Mouse (Mus musculus): Measurements from ENCODE around the gene Ints13. TPM values are rescaled to one million over a fixed set of nuclear protein-coding genes. Genes with fewer than 3 reads are reported as not detected.
"Not testable (repeated sequence)": the region's sequence is repeated elsewhere in the genome, so short reads cannot be mapped to it uniquely, and the experiment has no call there.

The Ints13 gene
- total RNA-seq (2021) = 10 to 100 TPM; 38.6 to 46.6 TPM
- long read RNA-seq, experiment 1, partial matches to known transcripts = 0 of 11 reads
- long read RNA-seq, experiment 1, other reads (novel, unspliced or antisense) = 9 of 11 reads
- long read RNA-seq, experiment 2, transcript Ints13-201 (18 exons, 3,059 nt) = major isoform, 8 of 41 reads
- long read RNA-seq, experiment 2, partial matches to known transcripts = 1 of 41 reads
- long read RNA-seq, experiment 2, other reads (novel, unspliced or antisense) = 30 of 41 reads

DNA sequence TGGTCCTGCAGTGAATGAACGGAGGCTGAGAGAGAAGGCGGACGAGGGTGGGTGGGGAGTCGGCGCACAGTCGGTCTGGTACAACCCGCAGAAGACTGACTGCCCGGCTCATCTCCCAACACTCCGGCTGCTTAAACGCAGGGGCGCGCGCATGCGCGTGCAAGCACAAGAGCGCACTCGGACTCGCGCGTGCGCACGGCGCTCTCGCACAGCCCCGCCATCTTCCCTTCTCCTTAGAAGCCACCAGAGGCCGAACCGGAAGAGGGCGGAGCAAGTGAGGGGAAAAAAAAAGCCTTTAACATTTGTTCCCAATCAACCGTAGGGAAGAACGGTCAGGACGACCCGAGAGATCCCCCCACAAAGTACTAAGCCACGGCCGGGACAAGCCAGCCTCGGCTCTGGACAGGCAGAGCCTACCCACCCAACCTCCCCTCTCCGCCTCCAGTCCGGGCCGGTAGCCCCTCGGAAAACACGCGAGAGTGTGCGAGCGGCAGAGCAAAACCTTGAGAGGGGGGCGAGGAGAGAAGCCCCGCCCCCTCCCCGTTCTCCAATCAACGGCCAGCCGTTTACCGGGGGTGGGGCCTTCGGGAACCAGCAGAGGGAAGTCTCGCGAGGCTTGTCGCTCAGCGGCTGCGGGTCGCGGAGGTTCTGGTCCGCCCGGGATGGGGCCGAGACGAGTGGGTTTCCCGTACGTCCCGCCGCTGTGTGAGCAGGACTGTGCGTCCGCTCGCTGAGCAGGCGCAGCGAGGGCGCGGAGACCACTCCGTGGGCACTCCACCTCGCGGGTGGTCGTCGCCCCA is at the start of gene Ints13:
Gene Ints13, minus strand, starts transcription at position 526 of the 800 bp plus-strand sequence.
- DNase-seq (ENCODE audit: low spot score in 2 of 2) = peak; percentile 94 to 96

DNA sequence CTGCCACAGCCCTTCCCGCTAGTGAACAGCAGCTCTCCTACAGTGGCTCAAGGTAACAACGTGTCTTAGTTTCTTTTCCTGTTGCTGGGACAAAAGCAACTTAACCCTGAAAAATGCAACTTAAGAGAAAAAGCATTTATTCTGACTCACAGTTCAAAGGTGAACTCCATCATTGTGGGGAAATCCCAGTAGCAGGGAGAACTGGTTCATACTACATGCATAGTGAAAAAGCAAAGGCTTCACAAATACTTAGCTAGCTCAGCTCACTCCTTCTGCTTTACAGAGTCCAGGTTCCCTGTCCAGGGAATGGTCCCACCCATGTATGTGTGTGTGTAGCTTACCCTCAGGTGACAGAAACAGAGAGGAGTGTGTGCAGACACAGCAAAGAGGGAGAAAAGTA is 39.0 kb upstream of the Ints13 start:
- DNase-seq (ENCODE audit: low spot score in 2 of 2) = no peak

GRCm38 (mm10) chr6:146615891-146616290 is 38.3 kb upstream of the Ints13 start:
- DNase-seq (ENCODE audit: low spot score in 2 of 2) = no peak

DNA sequence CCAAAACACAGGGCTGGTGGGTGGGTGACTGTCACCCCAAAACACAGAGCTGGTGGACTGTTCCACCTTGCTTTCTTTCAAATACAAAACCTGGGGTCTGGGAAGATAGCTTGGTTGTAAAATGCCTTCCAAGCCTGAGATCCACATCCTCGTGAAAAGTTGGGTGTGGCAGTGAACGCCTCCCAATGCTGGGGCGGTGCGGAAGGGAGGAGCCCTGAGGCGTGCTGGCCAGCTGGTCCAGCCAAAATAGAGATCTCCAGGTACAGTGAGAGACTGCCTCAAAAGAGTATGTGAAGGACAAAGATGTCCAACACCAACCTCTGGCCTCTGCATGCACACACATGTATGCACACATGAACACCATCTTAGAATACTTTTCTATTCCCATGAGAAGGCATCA is 36.9 kb upstream of the Ints13 start:
- DNase-seq (ENCODE audit: low spot score in 2 of 2) = no peak

DNA sequence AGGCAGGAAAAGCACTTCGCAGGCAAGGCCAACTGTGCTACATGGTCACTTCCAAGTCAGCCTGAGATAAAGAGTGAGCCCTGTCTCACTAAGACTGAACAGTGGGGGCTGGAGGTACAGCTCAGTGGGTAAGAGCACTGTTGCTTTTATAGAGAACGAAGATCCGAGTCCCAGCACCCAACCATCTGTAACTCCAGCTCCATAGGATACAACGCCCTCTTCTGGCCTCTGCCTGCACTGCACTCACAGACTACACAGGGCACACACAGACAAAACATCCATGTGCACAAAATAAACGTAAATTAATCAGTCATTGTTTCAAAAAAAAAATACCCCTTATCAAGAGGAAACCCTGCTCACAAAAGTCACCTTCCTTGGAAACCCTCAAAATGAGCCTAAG is 36.3 kb upstream of the Ints13 start:
- no peak for DNase-seq (ENCODE audit: low spot score in 2 of 2)

DNA sequence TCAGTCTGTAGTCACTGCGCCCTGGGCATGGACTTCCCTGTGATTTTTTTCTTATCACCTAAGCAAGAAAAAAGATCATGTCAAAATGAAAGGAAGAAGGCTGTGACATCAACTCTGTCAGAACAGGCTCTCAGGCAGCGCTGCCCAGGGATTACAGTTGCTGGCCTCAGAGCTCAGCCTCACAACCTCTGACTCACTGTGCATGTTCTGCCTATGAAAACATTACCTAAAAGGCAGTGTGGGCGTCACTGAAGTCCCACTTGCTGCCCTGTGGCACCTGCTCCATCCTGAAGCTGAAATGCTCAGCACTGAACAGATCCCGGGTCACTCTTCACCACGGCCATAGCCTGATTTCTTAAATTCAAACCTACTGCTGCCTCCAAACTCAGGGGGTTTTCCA is 35.1 kb upstream of the Ints13 start:
- no peak for DNase-seq (ENCODE audit: low spot score in 2 of 2)

DNA sequence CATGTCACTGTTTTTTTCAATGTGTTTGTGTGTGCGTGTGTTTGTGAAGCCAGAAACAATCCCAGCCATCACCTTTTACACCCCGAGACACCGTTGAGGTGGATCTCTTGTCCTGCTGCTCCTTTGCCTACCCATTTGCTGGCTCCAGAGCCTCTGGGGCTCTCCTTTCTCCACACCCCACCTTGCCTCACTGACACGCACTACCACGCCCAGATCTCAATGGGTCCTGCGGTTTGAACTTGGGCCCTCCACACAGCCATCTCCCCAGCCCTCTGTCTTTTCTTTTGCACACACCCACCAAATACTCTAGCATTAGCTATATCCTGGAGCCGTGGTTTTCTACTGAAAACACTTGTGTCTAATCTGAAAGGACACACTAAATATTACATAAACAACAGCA is 34.3 kb upstream of the Ints13 start:
- no peak for DNase-seq (ENCODE audit: low spot score in 2 of 2)

DNA sequence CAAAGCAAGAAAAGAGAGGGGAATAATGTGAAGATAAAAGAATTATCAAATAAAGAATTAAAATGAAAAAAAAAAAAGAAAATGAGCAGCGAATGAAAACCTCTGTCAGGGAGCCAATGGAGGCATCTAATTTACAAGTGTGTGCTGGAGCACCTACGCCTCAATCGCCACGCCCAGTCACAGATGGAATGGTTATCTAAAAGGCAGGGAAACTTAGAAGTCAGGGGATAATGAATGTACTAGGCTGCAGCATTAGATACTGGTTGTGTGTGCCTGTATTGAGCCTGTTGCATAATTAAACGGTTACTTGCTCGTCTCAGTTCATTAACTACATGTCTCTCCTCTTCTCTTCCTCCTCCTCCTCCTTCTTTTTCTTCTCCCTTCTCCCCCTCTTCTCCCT is 33.8 kb upstream of the Ints13 start:
- no peak for DNase-seq (ENCODE audit: low spot score in 2 of 2)

DNA sequence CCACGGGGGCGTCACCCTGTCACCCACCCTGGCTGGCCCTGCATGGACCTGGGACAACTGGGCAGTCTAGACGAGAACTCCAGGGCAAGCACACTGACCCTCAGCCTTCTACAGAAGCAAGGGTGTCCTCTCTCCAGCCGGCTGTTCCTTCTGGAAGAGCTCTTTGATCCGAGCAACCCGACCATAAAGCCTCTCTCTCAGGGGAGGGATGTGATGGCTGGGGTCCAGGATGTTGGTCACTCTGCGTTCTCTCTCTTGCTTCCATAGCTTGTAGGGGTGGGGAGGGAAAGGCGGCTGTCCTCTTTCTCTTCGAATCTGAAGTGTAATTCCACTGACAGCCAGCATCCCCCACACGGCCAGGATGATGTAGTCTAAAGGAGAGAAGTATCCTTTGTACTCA is 26.0 kb upstream of the Ints13 start:
- no peak for DNase-seq (ENCODE audit: low spot score in 2 of 2)

- no peak for DNase-seq (ENCODE audit: low spot score in 2 of 2)
Measured at GRCm38 (mm10) chr6:146602601-146603000, 25.0 kb upstream of the Ints13 start.

- no peak for DNase-seq (ENCODE audit: low spot score in 2 of 2)
Measured at GRCm38 (mm10) chr6:146585134-146585533, 7.5 kb upstream of the Ints13 start.

DNA sequence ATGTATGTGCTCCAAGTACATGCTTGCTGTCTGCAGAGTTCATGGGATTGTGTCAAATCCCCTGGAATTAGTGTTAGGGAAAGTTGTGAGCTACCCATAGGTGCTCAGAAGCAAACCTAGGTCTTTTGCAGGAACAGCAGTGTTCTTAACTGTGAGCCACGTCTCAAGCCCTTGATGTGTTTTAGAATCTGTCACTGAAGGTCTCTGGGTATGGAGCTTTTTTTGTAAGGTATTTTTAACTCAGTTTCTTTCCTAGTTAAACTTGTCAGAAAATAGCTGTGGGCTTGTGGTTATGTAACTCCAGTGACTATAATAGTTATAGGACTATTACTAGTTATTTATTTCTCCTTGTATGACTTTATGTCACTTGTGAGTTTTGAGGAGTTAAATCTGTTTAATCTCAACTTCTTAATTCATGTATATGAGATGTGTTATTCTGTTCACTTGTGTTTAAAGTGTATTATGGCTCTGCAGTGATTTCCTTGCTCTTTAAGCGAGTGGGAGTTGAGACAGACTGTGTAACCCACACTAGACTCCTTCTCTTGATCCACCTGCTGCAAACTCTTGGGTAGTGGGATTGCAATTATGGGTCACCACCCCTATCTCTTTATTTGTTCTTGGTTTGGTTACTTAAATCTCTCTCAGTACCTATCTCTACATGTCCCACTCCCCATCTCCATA is 5.9 kb upstream of the Ints13 start:
- DNase-seq (ENCODE audit: low spot score in 2 of 2) = no peak

- no peak for DNase-seq (ENCODE audit: low spot score in 2 of 2)
Measured at GRCm38 (mm10) chr6:146580381-146580926, 2.8 kb upstream of the Ints13 start.

GRCm38 (mm10) chr6:146578586-146578985 is 951 bp upstream of the Ints13 start:
- no peak for DNase-seq (ENCODE audit: low spot score in 2 of 2)

DNA sequence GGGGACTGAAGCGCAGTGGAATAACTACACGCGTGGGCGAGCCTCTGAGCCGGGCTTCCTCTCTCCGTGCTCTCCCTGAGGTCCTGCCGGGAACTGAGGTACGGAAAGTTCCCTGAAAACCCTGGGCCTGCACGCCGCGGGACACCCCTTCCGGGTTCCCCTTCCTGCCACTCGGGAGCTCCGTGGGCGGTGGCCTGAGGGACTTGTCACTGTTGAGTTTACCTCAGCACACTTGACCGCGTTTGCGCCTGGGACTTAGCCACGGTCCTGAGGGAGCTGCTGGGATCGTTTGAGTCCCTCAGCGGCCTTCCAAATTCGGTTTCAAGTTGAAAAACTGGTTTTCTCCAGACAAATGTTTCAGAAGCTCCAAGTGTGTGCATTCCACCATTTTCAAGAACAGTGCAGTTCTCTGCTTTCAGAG is 486 bp upstream of the Ints13 start:
- peak in 1 of 2 experiments; percentile 65 for DNase-seq (ENCODE audit: low spot score in 2 of 2)

DNA sequence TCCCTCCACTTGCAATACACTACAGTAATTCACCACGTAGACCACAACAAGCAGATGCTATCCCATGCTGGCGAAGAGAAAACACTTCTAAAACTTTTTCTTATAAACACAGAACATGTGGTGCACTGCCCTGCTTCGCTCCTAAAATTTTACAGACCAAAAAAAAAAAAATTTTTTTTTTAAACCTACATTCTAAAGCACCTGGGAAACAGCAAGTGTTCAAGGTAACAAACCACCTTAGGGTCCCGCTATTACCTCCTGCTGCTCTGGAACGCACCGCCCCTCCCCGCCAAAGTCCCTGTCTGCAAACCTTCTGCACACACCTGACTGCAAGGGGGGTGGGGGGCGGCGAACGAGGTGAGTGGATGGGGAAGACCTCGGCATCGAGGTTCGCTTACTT is 732 bp downstream of the Ints13 start, which contains the start of gene Fgfr1op2:
Gene Fgfr1op2, plus strand, starts transcription at position 301 of the 400 bp plus-strand sequence.
- no peak for DNase-seq (ENCODE audit: low spot score in 2 of 2)

DNA sequence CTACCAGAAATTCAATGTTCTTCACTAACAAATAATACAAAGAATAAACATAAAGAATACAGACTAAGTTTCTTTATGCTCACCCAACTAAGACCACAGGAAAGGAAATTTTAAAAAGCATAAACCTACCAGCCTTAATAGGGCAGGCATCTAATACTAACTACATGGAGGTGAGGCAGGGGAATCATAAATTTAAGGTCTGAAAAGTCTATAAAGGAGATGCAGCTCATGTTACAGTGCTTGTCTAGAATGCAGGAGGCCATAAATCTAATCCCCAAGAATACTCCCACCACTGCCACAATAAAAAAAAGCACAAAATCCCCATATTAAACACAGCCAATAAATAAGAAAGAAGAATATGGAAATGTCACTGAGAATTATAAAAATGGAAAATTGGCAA is 5.6 kb downstream of the Ints13 start:
- no peak for DNase-seq (ENCODE audit: low spot score in 2 of 2)

GRCm38 (mm10) chr6:146562461-146562860 is 15.2 kb downstream of the Ints13 start:
- DNase-seq (ENCODE audit: low spot score in 2 of 2) = not testable (repeated sequence)

DNA sequence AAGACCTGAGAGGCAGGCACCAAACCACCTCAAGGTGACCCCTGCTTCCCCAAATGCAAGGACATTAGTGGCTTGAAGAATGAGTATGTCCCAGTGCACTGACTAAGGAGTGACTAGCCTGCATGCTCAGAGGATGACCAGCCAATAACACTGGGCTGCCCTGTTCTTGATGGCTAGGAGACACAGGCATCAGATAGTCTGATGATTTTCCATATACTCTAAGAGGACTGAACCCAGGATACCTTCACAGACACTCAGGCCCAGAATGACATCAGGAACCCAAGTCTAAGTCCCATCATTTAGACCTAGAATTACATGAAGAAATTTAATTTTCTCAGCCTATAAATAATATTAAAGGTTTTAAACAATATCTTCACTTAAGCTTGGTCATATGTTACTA is 26.3 kb downstream of the Ints13 start:
- no peak for DNase-seq (ENCODE audit: low spot score in 2 of 2)

DNA sequence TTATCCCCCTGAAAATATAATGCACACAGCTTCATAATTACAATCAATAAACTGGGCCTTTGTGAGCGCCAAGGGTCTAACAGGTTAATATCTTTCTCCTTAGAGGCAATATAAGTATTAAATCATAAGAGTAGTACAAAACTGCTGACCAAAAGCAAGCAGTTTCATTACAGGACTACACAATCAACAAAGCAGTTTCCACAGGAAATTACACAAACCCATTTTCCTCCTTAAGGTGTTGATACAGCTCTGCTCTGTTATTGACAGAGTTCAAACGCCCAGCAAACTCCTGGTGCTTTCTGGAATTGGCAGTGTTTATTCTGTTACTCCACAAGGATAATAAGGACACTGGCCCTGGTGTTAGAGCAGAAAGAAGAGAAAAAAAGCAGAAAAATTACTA is 27.2 kb downstream of the Ints13 start:
- no peak for DNase-seq (ENCODE audit: low spot score in 2 of 2)

GRCm38 (mm10) chr6:146545289-146545865 is 32.3 kb downstream of the Ints13 start:
- no peak for DNase-seq (ENCODE audit: low spot score in 2 of 2)
